Mouse (Mus musculus): ENCODE measurements around the gene Vnn3. TPM values are rescaled to one million over a fixed set of nuclear protein-coding genes. Genes with fewer than 3 reads are reported as not detected.

Gene Vnn3
- polyA plus RNA-seq, 1 experiment from 2014 or later = not detected

DNA sequence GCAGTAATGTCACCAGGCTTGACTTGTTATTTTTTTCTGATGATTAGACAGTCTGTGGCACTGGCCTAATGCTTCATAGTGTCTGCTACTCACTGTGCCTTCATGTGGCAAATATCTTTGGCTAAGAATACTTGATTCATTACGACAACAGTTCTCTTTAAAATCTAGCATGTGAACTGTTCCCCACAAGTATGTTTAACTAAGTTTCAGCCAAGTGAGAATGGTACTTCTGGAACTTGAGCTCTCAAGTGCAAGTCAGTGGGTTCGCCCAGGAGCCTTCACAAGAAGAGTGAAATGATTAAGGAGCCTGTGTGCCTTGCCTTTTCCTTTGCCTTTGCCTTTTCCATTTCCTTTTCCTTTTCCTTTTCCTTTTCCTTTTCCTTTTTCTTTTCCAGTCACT is 834 bp downstream of the Vnn3 start:
- Histone ChIP-seq H3K9me3 (replicated peaks; ENCODE audit: control insufficient read depth, low read length) (no peaks in the 10 kb centered on the region), H3K9ac (replicated peaks; ENCODE audit: low read length) (no peak overlapping the region), H3K27me3 (ENCODE audit: control insufficient read depth, insufficient read depth, low read length) (no peaks in the 10 kb centered on the region), H3K4me2 (ENCODE audit: low read depth, low read length) (no peak overlapping the region), H3K27ac (replicated peaks; ENCODE audit: low read depth, low read length) (no peak overlapping the region), H3K36me3 (replicated peaks; ENCODE audit: control insufficient read depth, insufficient read depth, low read depth, low read length) (no peaks in the 10 kb centered on the region), H3K4me1 (ENCODE audit: control insufficient read depth, insufficient read depth, low read length) (no peaks in the 10 kb centered on the region; the same call in 1 of the 2 replicates), H3K4me3 (ENCODE audit: low read depth, low read length) (no peak overlapping the region)
- DNase-seq (ENCODE audit: low spot score) (no peak), ATAC-seq (replicated peaks; ENCODE audit: insufficient number of reproducible peaks, low FRiP score, low TSS enrichment, low read depth) (no peak)
- WGBS = 77% methylated on average over 2 of the region's 2 CpGs

GRCm38 (mm10) chr10:23864362-23865312 is 13.4 kb downstream of the Vnn3 start:
- DNase-seq (ENCODE audit: low spot score) = no peak
- no peaks in the 10 kb centered on the region for H3K4me1 ChIP-seq (ENCODE audit: control insufficient read depth, insufficient read depth, low read length)
- H3K9me3 ChIP-seq (replicated peaks; ENCODE audit: control insufficient read depth, low read length) = no peaks in the 10 kb centered on the region
- no peak for ATAC-seq (replicated peaks; ENCODE audit: insufficient number of reproducible peaks, low FRiP score, low TSS enrichment, low read depth)
- 81% methylated on average over 9 of the region's 9 CpGs for WGBS
- H3K4me2 ChIP-seq (ENCODE audit: low read depth, low read length) = no peak overlapping the region
- no peak overlapping the region for H3K4me3 ChIP-seq (ENCODE audit: low read depth, low read length)
- H3K27me3 ChIP-seq (ENCODE audit: control insufficient read depth, insufficient read depth, low read length) = no peaks in the 10 kb centered on the region
- H3K9ac ChIP-seq (replicated peaks; ENCODE audit: low read length) = no peak overlapping the region
- H3K36me3 ChIP-seq (replicated peaks; ENCODE audit: control insufficient read depth, insufficient read depth, low read depth, low read length) = no peaks in the 10 kb centered on the region
- H3K27ac ChIP-seq (replicated peaks; ENCODE audit: low read depth, low read length) = no peak overlapping the region

DNA sequence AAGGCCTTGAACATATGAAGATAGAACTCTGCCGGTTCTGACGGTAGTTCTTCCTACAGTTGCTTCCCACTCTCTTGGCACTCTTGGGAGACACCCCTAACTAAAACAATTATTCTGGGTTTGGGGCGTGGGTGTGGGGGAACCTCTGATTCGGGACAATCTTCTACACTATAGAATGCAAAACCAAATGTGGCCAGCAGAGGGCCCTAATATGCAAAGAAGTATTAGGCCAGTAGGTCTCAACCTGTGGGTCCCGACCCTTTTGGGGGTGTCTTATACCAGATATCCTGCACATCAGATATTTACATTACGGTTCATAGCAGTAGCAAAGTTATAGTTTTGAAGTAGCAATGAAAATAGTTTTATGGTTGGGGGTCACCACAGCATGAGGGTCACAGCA is 29.4 kb downstream of the Vnn3 start:
- H3K9ac ChIP-seq (replicated peaks; ENCODE audit: low read length) = no peak overlapping the region
- ATAC-seq (replicated peaks; ENCODE audit: insufficient number of reproducible peaks, low FRiP score, low TSS enrichment, low read depth) (no peak), DNase-seq (ENCODE audit: low spot score) (peak; percentile 19)
- H3K4me3 ChIP-seq (ENCODE audit: low read depth, low read length) = no peak overlapping the region
- H3K27me3 ChIP-seq (ENCODE audit: control insufficient read depth, insufficient read depth, low read length) = no peaks in the 10 kb centered on the region
- H3K4me1 ChIP-seq (ENCODE audit: control insufficient read depth, insufficient read depth, low read length) = no peaks in the 10 kb centered on the region
- H3K9me3 ChIP-seq (replicated peaks; ENCODE audit: control insufficient read depth, low read length) = no peaks in the 10 kb centered on the region
- 84% methylated on average over 6 of the region's 6 CpGs for WGBS
- no peaks in the 10 kb centered on the region for H3K36me3 ChIP-seq (replicated peaks; ENCODE audit: control insufficient read depth, insufficient read depth, low read depth, low read length)
- H3K27ac ChIP-seq (replicated peaks; ENCODE audit: low read depth, low read length) = no peak overlapping the region
- H3K4me2 ChIP-seq (ENCODE audit: low read depth, low read length) = no peak overlapping the region

- ATAC-seq (replicated peaks; ENCODE audit: insufficient number of reproducible peaks, low FRiP score, low TSS enrichment, low read depth) = no peak
- 91% methylated on average over 1 of the region's 1 CpGs for WGBS
Observed at GRCm38 (mm10) chr10:23884910-23885309, 33.6 kb downstream of the Vnn3 start.

DNA sequence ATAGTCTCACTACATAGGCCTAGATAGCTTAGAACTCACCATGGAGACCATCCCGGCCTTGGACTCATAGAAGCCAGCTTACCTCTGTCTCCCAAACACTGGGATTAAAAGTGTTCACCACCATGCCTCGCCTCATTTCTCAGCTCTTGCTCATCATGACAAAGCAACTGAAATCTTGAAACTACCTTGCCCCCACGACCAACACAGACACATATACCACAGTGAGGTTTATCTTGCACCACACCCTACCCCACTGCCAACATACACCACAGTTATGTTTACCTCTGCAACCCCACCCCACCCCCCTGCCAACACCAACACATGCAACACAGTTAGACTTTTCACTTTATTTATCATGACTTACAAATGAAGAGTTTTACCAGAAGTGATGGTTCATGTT is 34.8 kb downstream of the Vnn3 start:
- DNase-seq (ENCODE audit: low spot score) (no peak), ATAC-seq (replicated peaks; ENCODE audit: insufficient number of reproducible peaks, low FRiP score, low TSS enrichment, low read depth) (no peak)
- H3K9ac ChIP-seq (replicated peaks; ENCODE audit: low read length) = no peak overlapping the region
- H3K4me1 ChIP-seq (ENCODE audit: control insufficient read depth, insufficient read depth, low read length) = no peaks in the 10 kb centered on the region
- H3K27me3 ChIP-seq (ENCODE audit: control insufficient read depth, insufficient read depth, low read length) = no peaks in the 10 kb centered on the region
- no peaks in the 10 kb centered on the region for H3K36me3 ChIP-seq (replicated peaks; ENCODE audit: control insufficient read depth, insufficient read depth, low read depth, low read length)
- no peak overlapping the region for H3K4me3 ChIP-seq (ENCODE audit: low read depth, low read length)
- no peaks in the 10 kb centered on the region for H3K9me3 ChIP-seq (replicated peaks; ENCODE audit: control insufficient read depth, low read length)
- no peak overlapping the region for H3K27ac ChIP-seq (replicated peaks; ENCODE audit: low read depth, low read length)
- no peak overlapping the region for H3K4me2 ChIP-seq (ENCODE audit: low read depth, low read length)
- WGBS = 85% methylated on average over 3 of the region's 3 CpGs

More at GRCm38 (mm10) chr10:23884910-23885309, 33.6 kb downstream of the Vnn3 start:
- Histone ChIP-seq H3K4me3 (ENCODE audit: low read depth, low read length) (no peak overlapping the region), H3K27ac (replicated peaks; ENCODE audit: low read depth, low read length) (no peak overlapping the region), H3K9ac (replicated peaks; ENCODE audit: low read length) (no peak overlapping the region), H3K4me1 (ENCODE audit: control insufficient read depth, insufficient read depth, low read length) (no peaks in the 10 kb centered on the region), H3K36me3 (replicated peaks; ENCODE audit: control insufficient read depth, insufficient read depth, low read depth, low read length) (no peaks in the 10 kb centered on the region), H3K4me2 (ENCODE audit: low read depth, low read length) (no peak overlapping the region), H3K27me3 (ENCODE audit: control insufficient read depth, insufficient read depth, low read length) (no peaks in the 10 kb centered on the region), H3K9me3 (replicated peaks; ENCODE audit: control insufficient read depth, low read length) (no peaks in the 10 kb centered on the region)
- DNase-seq (ENCODE audit: low spot score) = no peak

- WGBS = 86% methylated on average over 1 of the region's 1 CpGs
- Histone ChIP-seq H3K36me3 (replicated peaks; ENCODE audit: control insufficient read depth, insufficient read depth, low read depth, low read length) (no peaks in the 10 kb centered on the region), H3K4me1 (ENCODE audit: control insufficient read depth, insufficient read depth, low read length) (no peaks in the 10 kb centered on the region), H3K9me3 (replicated peaks; ENCODE audit: control insufficient read depth, low read length) (no peaks in the 10 kb centered on the region), H3K27me3 (ENCODE audit: control insufficient read depth, insufficient read depth, low read length) (no peaks in the 10 kb centered on the region), H3K27ac (replicated peaks; ENCODE audit: low read depth, low read length) (no peak overlapping the region), H3K4me3 (ENCODE audit: low read depth, low read length) (no peak overlapping the region), H3K9ac (replicated peaks; ENCODE audit: low read length) (no peak overlapping the region), H3K4me2 (ENCODE audit: low read depth, low read length) (no peak overlapping the region)
- DNase-seq (ENCODE audit: low spot score) (no peak), ATAC-seq (replicated peaks; ENCODE audit: insufficient number of reproducible peaks, low FRiP score, low TSS enrichment, low read depth) (no peak)
Observed at GRCm38 (mm10) chr10:23892987-23893386, 41.7 kb downstream of the Vnn3 start.

DNA sequence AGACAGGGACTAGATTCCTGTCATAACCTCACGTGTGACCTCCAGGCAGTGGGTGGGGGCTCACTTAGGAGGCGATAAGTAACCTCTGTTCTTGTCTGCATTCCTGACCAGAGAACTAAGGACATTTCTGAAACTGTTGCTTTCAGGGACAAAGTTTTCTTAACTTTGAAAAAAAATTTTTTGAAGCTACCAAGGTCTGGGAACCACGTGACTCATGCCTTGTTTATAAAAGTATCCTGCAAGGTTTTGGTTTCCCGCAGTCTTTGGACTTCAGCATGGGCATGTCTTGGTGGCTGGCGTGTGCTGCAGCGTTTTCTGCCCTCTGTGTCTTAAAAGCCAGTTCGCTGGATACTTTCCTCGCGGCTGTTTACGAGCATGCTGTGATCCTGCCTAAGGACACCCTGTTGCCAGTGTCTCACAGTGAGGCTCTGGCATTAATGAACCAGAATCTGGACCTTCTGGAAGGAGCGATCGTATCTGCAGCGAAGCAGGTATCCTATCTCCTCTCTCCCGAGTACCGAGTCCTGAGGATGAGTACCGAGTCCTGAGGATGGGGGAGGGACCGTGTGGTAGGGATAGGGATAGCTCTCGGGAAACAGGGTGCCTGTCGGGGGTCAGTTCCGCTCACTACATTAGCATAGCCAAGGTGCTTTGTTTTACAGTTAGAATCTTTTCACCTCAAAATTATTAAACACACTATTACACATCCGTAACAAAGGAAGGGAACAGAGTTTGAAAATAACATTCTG is 43.5 kb downstream of the Vnn3 start, which contains the start of gene Vnn1:
Gene Vnn1 (plus strand): TSS at position 88 of the 749 bp plus-strand sequence.
- peak within 1 kb of the TSS; percentile 21; the same call in 1 of the 2 replicates for H3K4me3 ChIP-seq (ENCODE audit: low read depth, low read length)
- ATAC-seq (replicated peaks; ENCODE audit: insufficient number of reproducible peaks, low FRiP score, low TSS enrichment, low read depth) (no peak), DNase-seq (ENCODE audit: low spot score) (peak; percentile 33)
- no peaks in the 10 kb centered on the region for H3K9me3 ChIP-seq (replicated peaks; ENCODE audit: control insufficient read depth, low read length)
- peak within 1 kb of the TSS; percentile 46 for H3K4me2 ChIP-seq (ENCODE audit: low read depth, low read length)
- peak within 1 kb of the TSS; percentile 34 for H3K9ac ChIP-seq (replicated peaks; ENCODE audit: low read length)
- 30% methylated on average over 21 of the region's 21 CpGs for WGBS
- H3K36me3 ChIP-seq (replicated peaks; ENCODE audit: control insufficient read depth, insufficient read depth, low read depth, low read length) = no peaks in the 10 kb centered on the region
- no peak within 1 kb of the TSS for H3K27ac ChIP-seq (replicated peaks; ENCODE audit: low read depth, low read length)
- H3K27me3 ChIP-seq (ENCODE audit: control insufficient read depth, insufficient read depth, low read length) = no peaks in the 10 kb centered on the region
- H3K4me1 ChIP-seq (ENCODE audit: control insufficient read depth, insufficient read depth, low read length) = no peaks in the 10 kb centered on the region

GRCm38 (mm10) chr10:23895376-23895775 is 44.1 kb downstream of the Vnn3 start:
- H3K4me2 ChIP-seq (ENCODE audit: low read depth, low read length) = no peak overlapping the region
- no peaks in the 10 kb centered on the region for H3K9me3 ChIP-seq (replicated peaks; ENCODE audit: control insufficient read depth, low read length)
- H3K36me3 ChIP-seq (replicated peaks; ENCODE audit: control insufficient read depth, insufficient read depth, low read depth, low read length) = no peaks in the 10 kb centered on the region
- no peaks in the 10 kb centered on the region for H3K27me3 ChIP-seq (ENCODE audit: control insufficient read depth, insufficient read depth, low read length)
- H3K4me3 ChIP-seq (ENCODE audit: low read depth, low read length) = no peak overlapping the region
- no peak for ATAC-seq (replicated peaks; ENCODE audit: insufficient number of reproducible peaks, low FRiP score, low TSS enrichment, low read depth)
- no peak for DNase-seq (ENCODE audit: low spot score)
- H3K27ac ChIP-seq (replicated peaks; ENCODE audit: low read depth, low read length) = no peak overlapping the region
- WGBS = 72% methylated on average over 7 of the region's 7 CpGs
- no peak overlapping the region for H3K9ac ChIP-seq (replicated peaks; ENCODE audit: low read length)
- H3K4me1 ChIP-seq (ENCODE audit: control insufficient read depth, insufficient read depth, low read length) = no peaks in the 10 kb centered on the region
